Mouse (Mus musculus) midbrain, embryonic 14.5 days (tissue): Measurements from ENCODE around the gene Dlg2. TPM values are rescaled to one million over a fixed set of nuclear protein-coding genes. Genes with fewer than 3 reads are reported as not detected.
A peak's percentile ranks its signal among the peaks of the same experiment; 100 is the strongest.

ENCODE experiments used
- ATAC-seq: fragments of 200-750 bp; cut with Nextera tagmentation; 2 replicates; pipeline ENCODE4 v1.8.0; 2017; ENCODE audit warnings: moderate number of reproducible peaks, moderate library complexity; ENCODE audit not compliant: low FRiP score, low TSS enrichment
- DNase-seq: peaks from one replicate; pipeline ENCODE4 v3.0.0-alpha.2; 2015
- H3K27ac ChIP-seq: fragments of 300-500 bp; sonication (generic); replicated peaks from 2 replicates; pipeline ENCODE4 v1.5.1; 2014; ENCODE audit warnings: mild to moderate bottlenecking, low read depth, low read length, moderate library complexity
- H3K27me3 ChIP-seq: fragments of 300-500 bp; sonication (generic); 2 replicates; pipeline ENCODE4 v1.6.1; 2014; ENCODE audit warnings: low read length, control low read depth, mixed read lengths; ENCODE audit not compliant: control insufficient read depth, insufficient read depth
- H3K36me3 ChIP-seq: fragments of 300-500 bp; sonication (generic); 2 replicates; pipeline ENCODE4 v1.6.1; 2014; ENCODE audit warnings: low read length, control low read depth; ENCODE audit not compliant: control insufficient read depth, insufficient read depth
- H3K4me1 ChIP-seq: fragments of 300-500 bp; sonication (generic); 2 replicates; pipeline ENCODE4 v1.6.1; 2014; ENCODE audit warnings: mild to moderate bottlenecking, antibody characterized with exemption, low read length, control low read depth; ENCODE audit not compliant: control insufficient read depth, insufficient read depth
- H3K4me2 ChIP-seq: fragments of 300-500 bp; sonication (generic); 2 replicates; pipeline ENCODE4 v1.6.1; 2014; ENCODE audit warnings: mild to moderate bottlenecking, low read length, moderate library complexity
- H3K4me3 ChIP-seq: fragments of 300-500 bp; sonication (generic); replicated peaks from 2 replicates; pipeline ENCODE4 v1.5.1; 2014; ENCODE audit warnings: low read depth, low read length
- H3K9ac ChIP-seq: fragments of 300-500 bp; sonication (generic); replicated peaks from 2 replicates; pipeline ENCODE4 v1.6.1; 2014; ENCODE audit warnings: mild to moderate bottlenecking, low read length, moderate library complexity
- H3K9me3 ChIP-seq: fragments of 300-500 bp; sonication (generic); 2 replicates; pipeline ENCODE4 v1.6.1; 2016; ENCODE audit warnings: low read length, control low read depth, mixed read lengths; ENCODE audit not compliant: control insufficient read depth
- WGBS: fragments of 180-500 bp; shearing (Covaris S2); extraction: QIAGEN DNeasy Blood & Tissue Kit; methylation state at CpG from one replicate; pipeline ENCODE4 v1.1.7; 2014; 5-methylcytosine and 5-hydroxymethylcytosine counted together
- polyA plus RNA-seq: library from polyadenylated mRNA; unstranded; fragments of >200 nt; fragmentation: Nextera tagmentation; extraction: Ambion mirVana; gene quantifications from 2 replicates; pipeline ENCODE4 v1.2.1, GENCODE M21; 2014

Dlg2 gene
- polyA plus RNA-seq, 1 experiment from 2014 or later = 19.3 TPM

- WGBS = 96% methylated on average over 3 of the region's 3 CpGs
- Histone ChIP-seq H3K27ac (no peak overlapping the region), H3K4me3 (no peak overlapping the region), H3K9me3 (no peaks in the 10 kb centered on the region), H3K4me1 (no peaks in the 10 kb centered on the region), H3K9ac (no peak overlapping the region), H3K36me3 (no peaks in the 10 kb centered on the region), H3K27me3 (no peaks in the 10 kb centered on the region), H3K4me2 (no peak overlapping the region)
- no peak for ATAC-seq
- no peak for DNase-seq
Measured at GRCm38 (mm10) chr7:91284167-91284566, 807.7 kb downstream of the Dlg2 start.

GRCm38 (mm10) chr7:91288324-91288723 lies 811.9 kb downstream of the Dlg2 start:
- no peaks in the 10 kb centered on the region for H3K4me1 ChIP-seq
- DNase-seq (peak; percentile 28), ATAC-seq (no peak)
- 63% methylated on average over 3 of the region's 3 CpGs for WGBS
- no peaks in the 10 kb centered on the region for H3K36me3 ChIP-seq
- H3K9ac ChIP-seq = no peak overlapping the region
- no peaks in the 10 kb centered on the region for H3K27me3 ChIP-seq
- no peaks in the 10 kb centered on the region for H3K9me3 ChIP-seq
- no peak overlapping the region for H3K27ac ChIP-seq
- no peak overlapping the region for H3K4me2 ChIP-seq
- H3K4me3 ChIP-seq = no peak overlapping the region

GRCm38 (mm10) chr7:91296127-91296526 lies 819.7 kb downstream of the Dlg2 start:
- no peaks in the 10 kb centered on the region for H3K36me3 ChIP-seq
- no peaks in the 10 kb centered on the region for H3K4me1 ChIP-seq
- WGBS = 79% methylated on average over 2 of the region's 2 CpGs

GRCm38 (mm10) chr7:91311177-91311576 lies 834.7 kb downstream of the Dlg2 start:
- WGBS = 79% methylated on average over 5 of the region's 5 CpGs

More at GRCm38 (mm10) chr7:91296127-91296526, 819.7 kb downstream of the Dlg2 start:
- Histone ChIP-seq H3K9ac (no peak overlapping the region), H3K4me2 (no peak overlapping the region), H3K9me3 (no peaks in the 10 kb centered on the region), H3K27ac (no peak overlapping the region), H3K4me3 (no peak overlapping the region), H3K27me3 (no peaks in the 10 kb centered on the region)
- no peak for ATAC-seq
- no peak for DNase-seq

GRCm38 (mm10) chr7:91345073-91345472 lies 868.6 kb downstream of the Dlg2 start:
- H3K9ac ChIP-seq = no peak overlapping the region
- no peaks in the 10 kb centered on the region for H3K27me3 ChIP-seq
- H3K4me3 ChIP-seq = no peak overlapping the region
- H3K9me3 ChIP-seq = no peaks in the 10 kb centered on the region
- ATAC-seq = no peak
- no peak overlapping the region for H3K4me2 ChIP-seq
- no peaks in the 10 kb centered on the region for H3K36me3 ChIP-seq
- H3K27ac ChIP-seq = no peak overlapping the region
- no peaks in the 10 kb centered on the region for H3K4me1 ChIP-seq
- no peak for DNase-seq

More at GRCm38 (mm10) chr7:91311177-91311576, 834.7 kb downstream of the Dlg2 start:
- H3K27ac ChIP-seq = no peak overlapping the region
- no peaks in the 10 kb centered on the region for H3K9me3 ChIP-seq
- H3K4me2 ChIP-seq = no peak overlapping the region
- ATAC-seq = no peak
- no peak for DNase-seq
- no peaks in the 10 kb centered on the region for H3K36me3 ChIP-seq
- no peak overlapping the region for H3K4me3 ChIP-seq
- H3K9ac ChIP-seq = no peak overlapping the region
- no peaks in the 10 kb centered on the region for H3K4me1 ChIP-seq
- no peaks in the 10 kb centered on the region for H3K27me3 ChIP-seq

- ATAC-seq (no peak), DNase-seq (no peak)
- Histone ChIP-seq H3K27me3 (no peaks in the 10 kb centered on the region), H3K4me2 (no peak overlapping the region), H3K4me1 (no peaks in the 10 kb centered on the region), H3K27ac (no peak overlapping the region), H3K9ac (no peak overlapping the region), H3K9me3 (no peaks in the 10 kb centered on the region), H3K36me3 (no peaks in the 10 kb centered on the region), H3K4me3 (no peak overlapping the region)
- WGBS = 50% methylated on average over 10 of the region's 10 CpGs
Measured at GRCm38 (mm10) chr7:91369821-91370321, 893.4 kb downstream of the Dlg2 start.

GRCm38 (mm10) chr7:91382281-91382680 lies 905.8 kb downstream of the Dlg2 start:
- H3K9ac ChIP-seq = no peak overlapping the region
- WGBS = 80% methylated on average over 3 of the region's 3 CpGs
- no peaks in the 10 kb centered on the region for H3K27me3 ChIP-seq

GRCm38 (mm10) chr7:91383873-91384272 lies 907.4 kb downstream of the Dlg2 start:
- Histone ChIP-seq H3K9me3 (no peaks in the 10 kb centered on the region), H3K4me1 (no peaks in the 10 kb centered on the region), H3K9ac (no peak overlapping the region), H3K27ac (no peak overlapping the region), H3K27me3 (no peaks in the 10 kb centered on the region), H3K4me2 (no peak overlapping the region), H3K4me3 (no peak overlapping the region), H3K36me3 (no peaks in the 10 kb centered on the region)
- peak; percentile 31 for DNase-seq
- 28% methylated on average over 1 of the region's 1 CpGs for whole genome bisulfite sequencing
- ATAC-seq = no peak

More at GRCm38 (mm10) chr7:91382281-91382680, 905.8 kb downstream of the Dlg2 start:
- H3K9me3 ChIP-seq = no peaks in the 10 kb centered on the region
- H3K4me3 ChIP-seq = no peak overlapping the region
- H3K4me1 ChIP-seq = no peaks in the 10 kb centered on the region
- no peak for DNase-seq
- H3K4me2 ChIP-seq = no peak overlapping the region
- no peak for ATAC-seq
- no peak overlapping the region for H3K27ac ChIP-seq
- H3K36me3 ChIP-seq = no peaks in the 10 kb centered on the region

GRCm38 (mm10) chr7:91389272-91389671 lies 912.8 kb downstream of the Dlg2 start:
- H3K27ac ChIP-seq = no peak overlapping the region
- H3K36me3 ChIP-seq = no peaks in the 10 kb centered on the region
- H3K4me1 ChIP-seq = no peaks in the 10 kb centered on the region
- WGBS = 82% methylated on average over 5 of the region's 5 CpGs
- H3K9me3 ChIP-seq = no peaks in the 10 kb centered on the region
- H3K4me2 ChIP-seq = no peak overlapping the region
- H3K4me3 ChIP-seq = no peak overlapping the region
- no peaks in the 10 kb centered on the region for H3K27me3 ChIP-seq
- no peak overlapping the region for H3K9ac ChIP-seq
- DNase-seq = no peak
- no peak for ATAC-seq
